Mouse (Mus musculus): ENCODE results near the gene Parva. TPM values are rescaled to one million over a fixed set of nuclear protein-coding genes. Genes with fewer than 3 reads are reported as not detected.

The Parva gene
- total and polyA plus RNA-seq, 3 experiments = 0.08 to 1.1 (median 0.15) TPM

GRCm38 (mm10) chr7:112587449-112587848 lies 160.1 kb downstream of the Parva start:
- DNase-seq (ENCODE audit: extremely low read depth) = no peak
- Histone ChIP-seq H3K4me2 (ENCODE audit: insufficient read depth, low read depth, poor library complexity, severe bottlenecking) (no peak overlapping the region), H3K36me3 (replicated peaks in 1 of 2; ENCODE audit: control insufficient read depth in 1 of 2, insufficient read depth in 1 of 2, low read length in 1 of 2) (no peaks in the 10 kb centered on the region), H3K4me1 (ENCODE audit: control insufficient read depth in 1 of 2, insufficient read depth in 2 of 2) (no peaks in the 10 kb centered on the region), H3K79me2 (replicated peaks; ENCODE audit: control insufficient read depth, extremely low read depth, insufficient read depth, poor library complexity, severe bottlenecking) (no peaks in the 10 kb centered on the region), H3K27me3 (replicated peaks) (no peaks in the 10 kb centered on the region), H3K9ac (ENCODE audit: insufficient read depth, low read depth) (no peak overlapping the region), H3K4me3 (replicated peaks in 1 of 3; ENCODE audit: low read depth in 2 of 3, low read length in 2 of 3, poor library complexity in 1 of 3) (no peak overlapping the region), H3K9me3 (replicated peaks; ENCODE audit: low read length) (peaks cover 6% of the 10 kb centered on the region), H3K27ac (ENCODE audit: insufficient read depth, low read depth) (no peak overlapping the region)
- dilution Hi-C loops (cut with MboI; ENCODE audit: extremely low pct_ligation_motif_present, extremely low pct_unique_long_range_greater_than_20kb, low sequenced_read_pairs) = no loop called here
- in situ Hi-C loops (cut with MboI; ENCODE audit: low pct_ligation_motif_present, low pct_unique_long_range_greater_than_20kb, low sequenced_read_pairs) = no loop called here
- TF ChIP-seq NELFE (IDR thresholded peaks at IDR 0.05; ENCODE audit: low read depth, low read length) (no peak), RAD21 (IDR thresholded peaks at IDR 0.05; ENCODE audit: low read depth, low read length) (no peak), ZC3H11A (IDR thresholded peaks at IDR 0.05; ENCODE audit: low read depth, low read length) (no peak), POLR2A (IDR thresholded peaks at IDR 0.05; ENCODE audit: low read depth, low read length) (no peak), MYC (IDR thresholded peaks at IDR 0.05; ENCODE audit: low read depth, low read length) (no peak)

- Histone ChIP-seq H3K4me1 (ENCODE audit: control insufficient read depth in 1 of 2, insufficient read depth in 2 of 2) (no peaks in the 10 kb centered on the region), H3K9ac (ENCODE audit: insufficient read depth, low read depth) (no peak overlapping the region), H3K27me3 (replicated peaks) (no peaks in the 10 kb centered on the region), H3K36me3 (replicated peaks in 1 of 2; ENCODE audit: control insufficient read depth in 1 of 2, insufficient read depth in 1 of 2, low read length in 1 of 2) (no peaks in the 10 kb centered on the region), H3K79me2 (replicated peaks; ENCODE audit: control insufficient read depth, extremely low read depth, insufficient read depth, poor library complexity, severe bottlenecking) (no peaks in the 10 kb centered on the region), H3K9me3 (replicated peaks; ENCODE audit: low read length) (peaks cover 6% of the 10 kb centered on the region), H3K4me2 (ENCODE audit: insufficient read depth, low read depth, poor library complexity, severe bottlenecking) (no peak overlapping the region), H3K4me3 (replicated peaks in 1 of 3; ENCODE audit: low read depth in 2 of 3, low read length in 2 of 3, poor library complexity in 1 of 3) (no peak overlapping the region), H3K27ac (ENCODE audit: insufficient read depth, low read depth) (no peak overlapping the region)
- in situ Hi-C loops (cut with MboI; ENCODE audit: low pct_ligation_motif_present, low pct_unique_long_range_greater_than_20kb, low sequenced_read_pairs) = no loop called here
- dilution Hi-C loops (cut with MboI; ENCODE audit: extremely low pct_ligation_motif_present, extremely low pct_unique_long_range_greater_than_20kb, low sequenced_read_pairs) = no loop called here
- no peak for TF ChIP-seq BHLHE40 (IDR thresholded peaks at IDR 0.05; ENCODE audit: low read depth, low read length)
- TF ChIP-seq PAX5 (IDR thresholded peaks at IDR 0.05; ENCODE audit: low read length) = no peak
- TF ChIP-seq USF2 (conservative IDR thresholded peaks at IDR 0.05; ENCODE audit: low read depth, low read length) = no peak
- TF ChIP-seq SIN3A (IDR thresholded peaks at IDR 0.05; ENCODE audit: low read length) = no peak
- TF ChIP-seq ZKSCAN1 (IDR thresholded peaks at IDR 0.05; ENCODE audit: borderline replicate concordance, low read depth, low read length) = no peak
- no peak for TF ChIP-seq RAD21 (IDR thresholded peaks at IDR 0.05; ENCODE audit: low read depth, low read length)
- TF ChIP-seq MXI1 (IDR thresholded peaks at IDR 0.05; ENCODE audit: low read depth, low read length) = no peak
- no peak for TF ChIP-seq UBTF (IDR thresholded peaks at IDR 0.05; ENCODE audit: low read depth, low read length)
- TF ChIP-seq NELFE (IDR thresholded peaks at IDR 0.05; ENCODE audit: low read depth, low read length) = no peak
- TF ChIP-seq JUN (IDR thresholded peaks at IDR 0.05; ENCODE audit: insufficient read depth, low read depth, low read length) = no peak
- TF ChIP-seq JUND (conservative IDR thresholded peaks at IDR 0.05; ENCODE audit: low read depth, low read length) = no peak
- no peak for TF ChIP-seq E2F4 (IDR thresholded peaks at IDR 0.05; ENCODE audit: insufficient replicate concordance, low read depth, low read length)
- TF ChIP-seq MEF2A (IDR thresholded peaks at IDR 0.05; ENCODE audit: borderline replicate concordance, low read depth, low read length) = no peak
- no peak for TF ChIP-seq TCF12 (IDR thresholded peaks at IDR 0.05; ENCODE audit: low read depth, low read length)
- no peak for TF ChIP-seq TBP (conservative IDR thresholded peaks at IDR 0.05; ENCODE audit: low read depth, low read length)
- no peak for DNase-seq (ENCODE audit: extremely low read depth)
These were observed 162.2 kb downstream of the Parva start for GRCm38 (mm10) chr7:112589530-112589929.
